Mouse (Mus musculus): ENCODE data around the gene Tdpoz4. TPM values are rescaled to one million over a fixed set of nuclear protein-coding genes. Genes with fewer than 3 reads are reported as not detected.
"Not testable (repeated sequence)": the region's sequence is repeated elsewhere in the genome, so short reads cannot be mapped to it uniquely, and the experiment has no call there.

The Tdpoz4 gene
- total RNA-seq (2014; rRNA removed) (not detected in 2 replicates), polyA plus RNA-seq (2015; fragmentation: Nextera tagmentation; extraction: Ambion mirVana) (not detected in 2 replicates)

DNA sequence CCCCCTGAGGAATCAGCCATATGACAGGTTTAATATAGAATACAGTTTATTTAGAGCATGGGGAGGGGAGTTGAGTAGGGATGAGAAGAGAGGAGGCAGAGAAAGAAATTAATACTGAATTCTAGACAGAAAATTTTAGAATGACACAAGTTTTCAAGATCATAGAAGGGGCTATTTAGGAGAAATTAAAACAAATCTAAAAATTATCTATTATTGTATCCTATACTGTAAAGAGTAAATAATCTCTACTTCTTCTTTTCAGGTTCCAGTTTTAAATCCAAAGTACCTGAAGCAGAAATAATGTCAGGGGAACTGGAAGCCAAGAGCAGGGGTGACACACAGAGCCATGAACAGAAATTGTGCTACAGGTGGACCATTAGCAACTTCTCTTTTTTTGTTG is at the start of gene Tdpoz4:
Gene Tdpoz4 (plus strand): TSS at position 301 of the 400 bp plus-strand sequence.
- H3K9ac ChIP-seq (replicated peaks; ENCODE audit: low read length); ATAC-seq; H3K27ac ChIP-seq; DNase-seq (ENCODE audit: low spot score); H3K4me1 ChIP-seq (ENCODE audit: insufficient read depth, low read length); H3K9me3 ChIP-seq (ENCODE audit: low read length); H3K27me3 ChIP-seq (ENCODE audit: insufficient read depth, low read length); H3K4me3 ChIP-seq (ENCODE audit: low read length); H3K36me3 ChIP-seq (ENCODE audit: insufficient read depth, low read length); H3K4me2 ChIP-seq (ENCODE audit: low read depth, low read length): not testable (repeated sequence)

GRCm38 (mm10) chr3:93754022-93754421 is 42.2 kb upstream of the Tdpoz4 start:
- H3K27ac ChIP-seq; ATAC-seq; H3K27me3 ChIP-seq (ENCODE audit: insufficient read depth, low read length); H3K9me3 ChIP-seq (ENCODE audit: low read length); DNase-seq (ENCODE audit: low spot score); H3K36me3 ChIP-seq (ENCODE audit: insufficient read depth, low read length); H3K9ac ChIP-seq (replicated peaks; ENCODE audit: low read length); H3K4me3 ChIP-seq (ENCODE audit: low read length); H3K4me1 ChIP-seq (ENCODE audit: insufficient read depth, low read length); H3K4me2 ChIP-seq (ENCODE audit: low read depth, low read length): not testable (repeated sequence)
- 91% methylated on average over 14 of the region's 18 CpGs for WGBS

- not testable (repeated sequence) for H3K4me3 ChIP-seq (ENCODE audit: low read length); H3K36me3 ChIP-seq (ENCODE audit: insufficient read depth, low read length); H3K27me3 ChIP-seq (ENCODE audit: insufficient read depth, low read length); H3K9me3 ChIP-seq (ENCODE audit: low read length); H3K4me2 ChIP-seq (ENCODE audit: low read depth, low read length); H3K4me1 ChIP-seq (ENCODE audit: insufficient read depth, low read length); ATAC-seq; DNase-seq (ENCODE audit: low spot score); H3K9ac ChIP-seq (replicated peaks; ENCODE audit: low read length); H3K27ac ChIP-seq
- WGBS: 76% methylated on average over 1 of the region's 1 CpGs
Observed at GRCm38 (mm10) chr3:93772700-93773099, 23.5 kb upstream of the Tdpoz4 start, which contains the start of gene Gm5773. Gene Gm5773, plus strand, starts transcription at chr3:93773000.

DNA sequence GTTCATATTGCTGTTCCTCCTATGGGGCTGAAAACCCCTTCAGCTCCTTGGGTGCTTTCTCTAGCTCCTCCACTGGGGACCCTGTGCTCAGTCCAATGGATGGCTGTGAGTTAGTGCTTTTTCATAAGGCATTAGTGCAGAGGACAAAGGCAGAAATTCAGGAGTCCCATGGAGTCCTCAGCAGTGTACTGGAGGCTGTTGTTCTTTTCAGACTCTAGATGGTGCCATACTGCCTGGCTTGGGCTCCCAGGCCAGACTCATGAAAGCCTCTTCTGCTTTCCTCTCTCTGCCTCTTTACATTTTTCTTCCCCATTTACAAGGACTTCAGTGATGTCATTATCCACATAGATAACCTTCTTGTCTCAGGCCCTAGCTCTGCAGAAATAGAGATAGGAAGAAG is 17.1 kb downstream of the Tdpoz4 start:
- H3K9ac ChIP-seq (replicated peaks; ENCODE audit: low read length); H3K36me3 ChIP-seq (ENCODE audit: insufficient read depth, low read length); H3K27me3 ChIP-seq (ENCODE audit: insufficient read depth, low read length); H3K27ac ChIP-seq; H3K4me2 ChIP-seq (ENCODE audit: low read depth, low read length); H3K9me3 ChIP-seq (ENCODE audit: low read length); H3K4me1 ChIP-seq (ENCODE audit: insufficient read depth, low read length); H3K4me3 ChIP-seq (ENCODE audit: low read length): not testable (repeated sequence)
- peak; percentile 17 for DNase-seq (ENCODE audit: low spot score)
- peak; percentile 49 for TF ChIP-seq CTCF (IDR thresholded peaks at IDR 0.05; ENCODE audit: low read depth)
- peak; percentile 82 for ATAC-seq

GRCm38 (mm10) chr3:93825720-93826119 is 29.5 kb downstream of the Tdpoz4 start, which contains the start of gene Tdpoz3:
Gene Tdpoz3, plus strand, starts transcription at chr3:93826020.
- not testable (repeated sequence) for ATAC-seq; H3K36me3 ChIP-seq (ENCODE audit: insufficient read depth, low read length); DNase-seq (ENCODE audit: low spot score); H3K4me2 ChIP-seq (ENCODE audit: low read depth, low read length); H3K27ac ChIP-seq; H3K27me3 ChIP-seq (ENCODE audit: insufficient read depth, low read length); H3K9me3 ChIP-seq (ENCODE audit: low read length); H3K9ac ChIP-seq (replicated peaks; ENCODE audit: low read length); H3K4me1 ChIP-seq (ENCODE audit: insufficient read depth, low read length); H3K4me3 ChIP-seq (ENCODE audit: low read length)
- 95% methylated on average over 1 of the region's 1 CpGs for WGBS

Other genes with a start within 250 kb of the Tdpoz4 start
- gene S100a10, start 241.3 kb upstream of the Tdpoz4 start, total RNA-seq (2014; rRNA removed): 91.5 and 109 TPM in 2 replicates
- 198 and 206 TPM in 2 replicates for gene S100a10, start 241.3 kb upstream of the Tdpoz4 start, polyA plus RNA-seq (2015; fragmentation: Nextera tagmentation; extraction: Ambion mirVana)
- gene Tdpoz2, start 143.7 kb upstream of the Tdpoz4 start, total RNA-seq (2014; rRNA removed): not detected in 2 replicates
- not detected in 2 replicates for gene Tdpoz2, start 143.7 kb upstream of the Tdpoz4 start, polyA plus RNA-seq (2015; fragmentation: Nextera tagmentation; extraction: Ambion mirVana)
- gene Tdpoz1, start 120.1 kb upstream of the Tdpoz4 start, total RNA-seq (2014; rRNA removed): not detected in 2 replicates
- gene Tdpoz1, start 120.1 kb upstream of the Tdpoz4 start, polyA plus RNA-seq (2015; fragmentation: Nextera tagmentation; extraction: Ambion mirVana): not detected in 2 replicates
- gene Gm37596, start 103.3 kb upstream of the Tdpoz4 start, total RNA-seq (2014; rRNA removed): not detected in 2 replicates
- not detected in 2 replicates for gene Gm37596, start 103.3 kb upstream of the Tdpoz4 start, polyA plus RNA-seq (2015; fragmentation: Nextera tagmentation; extraction: Ambion mirVana)
- not detected in 2 replicates for gene Gm5773, start 23.4 kb upstream of the Tdpoz4 start, total RNA-seq (2014; rRNA removed)
- gene Gm5773, start 23.4 kb upstream of the Tdpoz4 start, polyA plus RNA-seq (2015; fragmentation: Nextera tagmentation; extraction: Ambion mirVana): not detected in 2 replicates
- not detected in 2 replicates for gene Tdpoz3, start 29.6 kb downstream of the Tdpoz4 start, total RNA-seq (2014; rRNA removed)
- gene Tdpoz3, start 29.6 kb downstream of the Tdpoz4 start, polyA plus RNA-seq (2015; fragmentation: Nextera tagmentation; extraction: Ambion mirVana): not detected in 2 replicates
- gene Gm9117, start 147.1 kb downstream of the Tdpoz4 start, total RNA-seq (2014; rRNA removed): not detected in 2 replicates
- gene Gm9117, start 147.1 kb downstream of the Tdpoz4 start, polyA plus RNA-seq (2015; fragmentation: Nextera tagmentation; extraction: Ambion mirVana): not detected in 2 replicates
- not detected in 2 replicates for gene Tdpoz5, start 164.9 kb downstream of the Tdpoz4 start, total RNA-seq (2014; rRNA removed)
- gene Tdpoz5, start 164.9 kb downstream of the Tdpoz4 start, polyA plus RNA-seq (2015; fragmentation: Nextera tagmentation; extraction: Ambion mirVana): not detected in 2 replicates

Data from hindbrain, postnatal 0 days (tissue).